Mouse (Mus musculus): ENCODE measurements around the gene Slc3a1. TPM values are rescaled to one million over a fixed set of nuclear protein-coding genes. Genes with fewer than 3 reads are reported as not detected.

Gene Slc3a1
- polyA plus RNA-seq, 1 experiment: 0.77 TPM

- TF ChIP-seq POLR2A (IDR thresholded peaks at IDR 0.05; ENCODE audit: control insufficient read depth, low read depth, low read length): no peak
- no peak for TF ChIP-seq CTCF (IDR thresholded peaks at IDR 0.05; ENCODE audit: control insufficient read depth, insufficient read depth, insufficient replicate concordance, low read depth, low read length)
- no peak overlapping the region for H3K27ac ChIP-seq (ENCODE audit: control insufficient read depth, insufficient read depth, low read depth, low read length)
- no peaks in the 10 kb centered on the region for H3K27me3 ChIP-seq (ENCODE audit: control insufficient read depth, insufficient read depth, low read length)
- no peak overlapping the region for H3K4me3 ChIP-seq (ENCODE audit: control insufficient read depth, low read depth, low read length)
- no peaks in the 10 kb centered on the region for H3K4me1 ChIP-seq (ENCODE audit: control insufficient read depth, insufficient read depth, low read length)
- peaks cover 3% of the 10 kb centered on the region; the same call in 1 of the 2 replicates for H3K36me3 ChIP-seq (ENCODE audit: control insufficient read depth, insufficient read depth, low read length)
These were observed 30.5 kb upstream of the Slc3a1 start for GRCm38 (mm10) chr17:84997639-84998038.

GRCm38 (mm10) chr17:84999636-85000035 lies 28.5 kb upstream of the Slc3a1 start:
- TF ChIP-seq POLR2A (IDR thresholded peaks at IDR 0.05; ENCODE audit: control insufficient read depth, low read depth, low read length): no peak
- no peak for TF ChIP-seq CTCF (IDR thresholded peaks at IDR 0.05; ENCODE audit: control insufficient read depth, insufficient read depth, insufficient replicate concordance, low read depth, low read length)
- H3K4me3 ChIP-seq (ENCODE audit: control insufficient read depth, low read depth, low read length): no peak overlapping the region
- H3K36me3 ChIP-seq (ENCODE audit: control insufficient read depth, insufficient read depth, low read length): peaks cover 3% of the 10 kb centered on the region
- H3K27ac ChIP-seq (ENCODE audit: control insufficient read depth, insufficient read depth, low read depth, low read length): no peak overlapping the region
- H3K27me3 ChIP-seq (ENCODE audit: control insufficient read depth, insufficient read depth, low read length): no peaks in the 10 kb centered on the region
- no peaks in the 10 kb centered on the region for H3K4me1 ChIP-seq (ENCODE audit: control insufficient read depth, insufficient read depth, low read length)

GRCm38 (mm10) chr17:85013485-85013884 lies 14.7 kb upstream of the Slc3a1 start:
- H3K4me1 ChIP-seq (ENCODE audit: control insufficient read depth, insufficient read depth, low read length): no peaks in the 10 kb centered on the region
- H3K27ac ChIP-seq (ENCODE audit: control insufficient read depth, insufficient read depth, low read depth, low read length): no peak overlapping the region
- TF ChIP-seq CTCF (IDR thresholded peaks at IDR 0.05; ENCODE audit: control insufficient read depth, insufficient read depth, insufficient replicate concordance, low read depth, low read length): no peak
- TF ChIP-seq POLR2A (IDR thresholded peaks at IDR 0.05; ENCODE audit: control insufficient read depth, low read depth, low read length): no peak
- no peak overlapping the region for H3K4me3 ChIP-seq (ENCODE audit: control insufficient read depth, low read depth, low read length)
- no peaks in the 10 kb centered on the region for H3K27me3 ChIP-seq (ENCODE audit: control insufficient read depth, insufficient read depth, low read length)
- no peaks in the 10 kb centered on the region; the same call in 1 of the 2 replicates for H3K36me3 ChIP-seq (ENCODE audit: control insufficient read depth, insufficient read depth, low read length)

- no peaks in the 10 kb centered on the region for H3K27me3 ChIP-seq (ENCODE audit: control insufficient read depth, insufficient read depth, low read length)
- TF ChIP-seq POLR2A (IDR thresholded peaks at IDR 0.05; ENCODE audit: control insufficient read depth, low read depth, low read length) (no peak), CTCF (IDR thresholded peaks at IDR 0.05; ENCODE audit: control insufficient read depth, insufficient read depth, insufficient replicate concordance, low read depth, low read length) (no peak)
- no peak overlapping the region for H3K27ac ChIP-seq (ENCODE audit: control insufficient read depth, insufficient read depth, low read depth, low read length)
- no peaks in the 10 kb centered on the region; the same call in 1 of the 2 replicates for H3K36me3 ChIP-seq (ENCODE audit: control insufficient read depth, insufficient read depth, low read length)
- no peak overlapping the region for H3K4me3 ChIP-seq (ENCODE audit: control insufficient read depth, low read depth, low read length)
- H3K4me1 ChIP-seq (ENCODE audit: control insufficient read depth, insufficient read depth, low read length): no peaks in the 10 kb centered on the region
These were observed 13.5 kb upstream of the Slc3a1 start for GRCm38 (mm10) chr17:85014632-85015031.

GRCm38 (mm10) chr17:85018344-85018743 lies 9.8 kb upstream of the Slc3a1 start:
- H3K36me3 ChIP-seq (ENCODE audit: control insufficient read depth, insufficient read depth, low read length): no peaks in the 10 kb centered on the region
- no peaks in the 10 kb centered on the region for H3K27me3 ChIP-seq (ENCODE audit: control insufficient read depth, insufficient read depth, low read length)
- no peak overlapping the region for H3K4me3 ChIP-seq (ENCODE audit: control insufficient read depth, low read depth, low read length)
- no peaks in the 10 kb centered on the region for H3K4me1 ChIP-seq (ENCODE audit: control insufficient read depth, insufficient read depth, low read length)
- TF ChIP-seq CTCF (IDR thresholded peaks at IDR 0.05; ENCODE audit: control insufficient read depth, insufficient read depth, insufficient replicate concordance, low read depth, low read length) (no peak), POLR2A (IDR thresholded peaks at IDR 0.05; ENCODE audit: control insufficient read depth, low read depth, low read length) (no peak)
- H3K27ac ChIP-seq (ENCODE audit: control insufficient read depth, insufficient read depth, low read depth, low read length): no peak overlapping the region

GRCm38 (mm10) chr17:85018794-85019193 lies 9.4 kb upstream of the Slc3a1 start:
- H3K27me3 ChIP-seq (ENCODE audit: control insufficient read depth, insufficient read depth, low read length): no peaks in the 10 kb centered on the region
- TF ChIP-seq CTCF (IDR thresholded peaks at IDR 0.05; ENCODE audit: control insufficient read depth, insufficient read depth, insufficient replicate concordance, low read depth, low read length) (no peak), POLR2A (IDR thresholded peaks at IDR 0.05; ENCODE audit: control insufficient read depth, low read depth, low read length) (no peak)
- no peaks in the 10 kb centered on the region for H3K36me3 ChIP-seq (ENCODE audit: control insufficient read depth, insufficient read depth, low read length)
- no peak overlapping the region for H3K4me3 ChIP-seq (ENCODE audit: control insufficient read depth, low read depth, low read length)
- no peak overlapping the region for H3K27ac ChIP-seq (ENCODE audit: control insufficient read depth, insufficient read depth, low read depth, low read length)
- H3K4me1 ChIP-seq (ENCODE audit: control insufficient read depth, insufficient read depth, low read length): no peaks in the 10 kb centered on the region

- no peak for TF ChIP-seq POLR2A (IDR thresholded peaks at IDR 0.05; ENCODE audit: control insufficient read depth, low read depth, low read length)
- TF ChIP-seq CTCF (IDR thresholded peaks at IDR 0.05; ENCODE audit: control insufficient read depth, insufficient read depth, insufficient replicate concordance, low read depth, low read length): no peak
- H3K27me3 ChIP-seq (ENCODE audit: control insufficient read depth, insufficient read depth, low read length): no peaks in the 10 kb centered on the region
- H3K36me3 ChIP-seq (ENCODE audit: control insufficient read depth, insufficient read depth, low read length): no peaks in the 10 kb centered on the region
- no peak overlapping the region for H3K4me3 ChIP-seq (ENCODE audit: control insufficient read depth, low read depth, low read length)
- H3K27ac ChIP-seq (ENCODE audit: control insufficient read depth, insufficient read depth, low read depth, low read length): no peak overlapping the region
- H3K4me1 ChIP-seq (ENCODE audit: control insufficient read depth, insufficient read depth, low read length): no peaks in the 10 kb centered on the region
These were observed 7.8 kb upstream of the Slc3a1 start for GRCm38 (mm10) chr17:85020343-85020742.

All from testis, adult 2 months (tissue).